8 mouse cellular contexts compared by ENCODE assay signal in genomic region chr2:120608830-120609723, GRCm38 (mm10). TPM values are rescaled to one million over a fixed set of nuclear protein-coding genes. Genes with fewer than 3 reads are reported as not detected.
DNase-seq lines count a peak whose midpoint lies in the region; ATAC-seq and TF ChIP-seq lines count a peak whose summit lies in the region.

Gene Haus2 (plus strand): TSS chr2:120609383.
Gene Lrrc57 (minus strand): TSS chr2:120609520.

- POLR2A ChIA-PET in Patski (lab: Charles Lee) = interaction anchor here (0.9 to 1.3 kb wide), 2 partner anchors 10 to 258 kb away, joined by 3 read pairs; no protein-coding TSS in a partner anchor

- H3K9me3 ChIP-seq in hindbrain, embryonic 15.5 days = no peaks in the 10 kb centered on the region

- H3K27ac ChIP-seq in hindbrain, embryonic 15.5 days (replicated peaks) = peak within 1 kb of the TSS; percentile 90

- WGBS in hindbrain, embryonic 15.5 days = under 1% methylated on average over 52 of the region's 52 CpGs

- CTCF ChIA-PET in Patski (lab: Charles Lee) = interaction anchor here (1.0 to 2.3 kb wide), 6 partner anchors 13 to 130 kb away, joined by 3 to 7 read pairs (median 3); no protein-coding TSS in a partner anchor

- peaks cover 24% of the 10 kb centered on the region for H3K4me1 ChIP-seq in hindbrain, embryonic 15.5 days (replicated peaks)

- in situ Hi-C loops in Patski (cut with MboI; ENCODE audit: low pct_unique_long_range_greater_than_20kb) = no loop called here

- DNase-seq in Patski (ENCODE audit: low read depth, low spot score) = peak; percentile 37
- peak; percentile 93 to 95 for DNase-seq in cerebellum, postnatal 14 days
- DNase-seq in frontal cortex, postnatal 25 days (ENCODE audit: low spot score in 2 of 2) = peak; percentile 81 to 87
- peak; percentile 84 for DNase-seq in left cerebral cortex, adult 11 months (ENCODE audit: low spot score)
- DNase-seq in lung, postnatal 4 days = peak; percentile 95
- peak; percentile 83 for DNase-seq in retina, postnatal 7 days (ENCODE audit: low read depth, low spot score)
- peak; percentile 93 for DNase-seq in urinary bladder, adult 2 months (ENCODE audit: low spot score)

- TF ChIP-seq CTCF in Patski (IDR thresholded peaks at IDR 0.05) = no peak

- ATAC-seq in Patski = peak; percentile 83
- ATAC-seq in hindbrain, embryonic 15.5 days (ENCODE audit: low FRiP score, low read depth) = peak; percentile 96

- H3K9ac ChIP-seq in hindbrain, embryonic 15.5 days = peak within 1 kb of the TSS; percentile 97

- H3K4me2 ChIP-seq in hindbrain, embryonic 15.5 days = peak within 1 kb of the TSS; percentile 96

- peak within 1 kb of the TSS; percentile 99 for H3K4me3 ChIP-seq in hindbrain, embryonic 15.5 days

- no peaks in the 10 kb centered on the region for H3K27me3 ChIP-seq in Patski
- H3K27me3 ChIP-seq in hindbrain, embryonic 15.5 days = no peaks in the 10 kb centered on the region

- peaks cover 22% of the 10 kb centered on the region for H3K36me3 ChIP-seq in hindbrain, embryonic 15.5 days

RNA-seq across cellular contexts. Expression of gene Haus2, which starts in this region (rescaled TPM):
- polyA plus RNA-seq in Patski (2021) = 13.4 TPM
- 25.4 and 27.7 TPM in 2 replicates for polyA plus RNA-seq in hindbrain, embryonic 15.5 days (2015; fragmentation: Nextera tagmentation; extraction: Ambion mirVana)
- 11.5 and 12.7 TPM in 2 replicates for polyA plus RNA-seq in urinary bladder, adult 2 months (2012; rRNA removed)

RNA-seq across cellular contexts. Expression of gene Lrrc57, which starts in this region (rescaled TPM):
- polyA plus RNA-seq in Patski (2021) = 10.0 TPM
- polyA plus RNA-seq in hindbrain, embryonic 15.5 days (2015; fragmentation: Nextera tagmentation; extraction: Ambion mirVana) = 34.6 and 34.8 TPM in 2 replicates
- polyA plus RNA-seq in urinary bladder, adult 2 months (2012; rRNA removed) = 19.2 and 24.2 TPM in 2 replicates

Comparison
In these comparisons a context has a peak if more than half of its experiments do, and no peak if none do; other contexts are left out.
1. Peak in every context shown above with its lines: DNase-seq, ATAC-seq, H3K4me3 ChIP-seq and H3K27ac ChIP-seq.
2. DNase-seq: peak in every context shown above with its lines; median percentile 95 in lung, postnatal 4 days; 94 in cerebellum, postnatal 14 days; 93 in urinary bladder, adult 2 months; 84 in frontal cortex, postnatal 25 days; 84 in left cerebral cortex, adult 11 months; 83 in retina, postnatal 7 days; 37 in Patski.